Mouse (Mus musculus) kidney, adult 2 months (tissue): ENCODE measurements around the gene C2cd3. TPM values are rescaled to one million over a fixed set of nuclear protein-coding genes. Genes with fewer than 3 reads are reported as not detected.

Source experiments
- DNase-seq: peaks from one replicate; pipeline ENCODE4 v3.0.0; 2021
- H3K27ac ChIP-seq: fragments of 200-500 bp; 2 replicates; pipeline ENCODE4 v1.5.1; 2012; ENCODE audit warnings: low read depth, low read length, control low read depth, inconsistent platforms; ENCODE audit not compliant: insufficient read depth
- H3K27me3 ChIP-seq: fragments of 200-500 bp; replicated peaks from 2 replicates; pipeline ENCODE4 v1.6.1; 2012; ENCODE audit warnings: mild to moderate bottlenecking, moderate library complexity, low read length, inconsistent platforms; ENCODE audit not compliant: control insufficient read depth, insufficient read depth
- H3K36me3 ChIP-seq: fragments of 200-500 bp; 2 replicates; pipeline ENCODE4 v1.6.1; 2012; ENCODE audit warnings: mild to moderate bottlenecking, moderate library complexity, low read length, inconsistent platforms; ENCODE audit not compliant: control insufficient read depth, insufficient read depth
- H3K4me1 ChIP-seq: fragments of 200-500 bp; 2 replicates; pipeline ENCODE4 v1.6.1; 2011; ENCODE audit warnings: low read length; ENCODE audit not compliant: control insufficient read depth, insufficient read depth
- H3K4me3 ChIP-seq: fragments of 200-500 bp; 2 replicates; pipeline ENCODE4 v1.5.1; 2011; ENCODE audit warnings: mild to moderate bottlenecking, low read depth, low read length, control low read depth; ENCODE audit not compliant: insufficient read depth
- CTCF ChIP-seq: fragments of 200-500 bp; conservative IDR thresholded peaks from 2 replicates; pipeline ENCODE4 v1.5.1; 2011; ENCODE audit warnings: low read depth, mild to moderate bottlenecking, control low read depth, low read length, moderate library complexity, mixed read lengths; ENCODE audit not compliant: insufficient read depth, insufficient read length
- POLR2A ChIP-seq: fragments of 200-500 bp; IDR thresholded peaks from one replicate; pipeline ENCODE4 v1.6.1; 2011; ENCODE audit warnings: low read depth, low read length, control low read depth
- WGBS: fragments of 180-500 bp; shearing (Covaris S2); methylation state at CpG from one replicate; pipeline ENCODE4 v1.1.7; 2018; 5-methylcytosine and 5-hydroxymethylcytosine counted together
- polyA plus RNA-seq: library from polyadenylated mRNA; depleted of rRNA; stranded (reverse); fragments of >200 nt; gene quantifications from 2 replicates; pipeline ENCODE4 v1.2.3, GENCODE M21; 2012; rRNA removed

The C2cd3 gene
- polyA plus RNA-seq, 1 experiment, result 16.8 TPM

GRCm38 (mm10) chr7:100502374-100502922 is 130.4 kb downstream of the C2cd3 start:
- H3K27me3 ChIP-seq, result no peaks in the 10 kb centered on the region
- no peaks in the 10 kb centered on the region for H3K4me1 ChIP-seq
- H3K27ac ChIP-seq, result no peak overlapping the region
- 72% methylated on average over 7 of the region's 7 CpGs for WGBS
- no peak overlapping the region for H3K4me3 ChIP-seq
- TF ChIP-seq POLR2A (no peak), CTCF (no peak)
- no peak for DNase-seq
- no peaks in the 10 kb centered on the region for H3K36me3 ChIP-seq

GRCm38 (mm10) chr7:100503076-100503475 is 131.0 kb downstream of the C2cd3 start:
- H3K4me3 ChIP-seq, result no peak overlapping the region
- 75% methylated on average over 5 of the region's 5 CpGs for WGBS
- TF ChIP-seq POLR2A, result no peak
- TF ChIP-seq CTCF, result no peak

GRCm38 (mm10) chr7:100504740-100505487 is 132.9 kb downstream of the C2cd3 start:
- Histone ChIP-seq H3K4me1 (no peaks in the 10 kb centered on the region), H3K27ac (no peak overlapping the region), H3K36me3 (no peaks in the 10 kb centered on the region), H3K4me3 (no peak overlapping the region), H3K27me3 (no peaks in the 10 kb centered on the region)
- WGBS, result 56% methylated on average over 13 of the region's 13 CpGs
- DNase-seq, result peak; percentile 28
- no peak for TF ChIP-seq POLR2A
- no peak for TF ChIP-seq CTCF

More at GRCm38 (mm10) chr7:100503076-100503475, 131.0 kb downstream of the C2cd3 start:
- Histone ChIP-seq H3K4me1 (no peaks in the 10 kb centered on the region), H3K27ac (no peak overlapping the region), H3K27me3 (no peaks in the 10 kb centered on the region), H3K36me3 (no peaks in the 10 kb centered on the region)
- no peak for DNase-seq

GRCm38 (mm10) chr7:100506494-100506893 is 134.5 kb downstream of the C2cd3 start:
- no peak overlapping the region for H3K27ac ChIP-seq
- no peaks in the 10 kb centered on the region for H3K4me1 ChIP-seq
- no peak overlapping the region for H3K4me3 ChIP-seq
- H3K36me3 ChIP-seq, result no peaks in the 10 kb centered on the region
- no peak for DNase-seq
- H3K27me3 ChIP-seq, result no peaks in the 10 kb centered on the region
- WGBS, result 46% methylated on average over 4 of the region's 4 CpGs
- TF ChIP-seq POLR2A (no peak), CTCF (no peak)

- no peak for DNase-seq
- whole genome bisulfite sequencing, result 55% methylated on average over 3 of the region's 3 CpGs
- H3K36me3 ChIP-seq, result no peaks in the 10 kb centered on the region
- H3K27me3 ChIP-seq, result no peaks in the 10 kb centered on the region
- no peak for TF ChIP-seq POLR2A
- no peak for TF ChIP-seq CTCF
- H3K4me3 ChIP-seq, result no peak overlapping the region
- H3K27ac ChIP-seq, result no peak overlapping the region
- no peaks in the 10 kb centered on the region for H3K4me1 ChIP-seq
These were observed 136.6 kb downstream of the C2cd3 start for GRCm38 (mm10) chr7:100508670-100509069.

- 61% methylated on average over 8 of the region's 8 CpGs for WGBS
- no peak overlapping the region for H3K4me3 ChIP-seq
- TF ChIP-seq CTCF (no peak), POLR2A (no peak)
- no peak for DNase-seq
- no peaks in the 10 kb centered on the region for H3K36me3 ChIP-seq
- no peaks in the 10 kb centered on the region for H3K4me1 ChIP-seq
- H3K27me3 ChIP-seq, result no peaks in the 10 kb centered on the region
- no peak overlapping the region for H3K27ac ChIP-seq
These were observed 139.6 kb downstream of the C2cd3 start for GRCm38 (mm10) chr7:100511602-100512001.

- H3K4me1 ChIP-seq, result no peaks in the 10 kb centered on the region
- DNase-seq, result no peak
- no peaks in the 10 kb centered on the region for H3K36me3 ChIP-seq
- 52% methylated on average over 11 of the region's 11 CpGs for WGBS
- no peak within 1 kb of the TSS for H3K4me3 ChIP-seq
- H3K27me3 ChIP-seq, result no peaks in the 10 kb centered on the region
- H3K27ac ChIP-seq, result no peak within 1 kb of the TSS
- no peak for TF ChIP-seq POLR2A
- TF ChIP-seq CTCF, result no peak
These were observed 142.5 kb downstream of the C2cd3 start, which contains the start of gene Dnajb13 for GRCm38 (mm10) chr7:100514573-100514972. Dnajb13 (minus strand) TSS chr7:100514960.

Other genes starting within 250 kb of the C2cd3 start
- gene Lipt2, start 213.0 kb upstream of the C2cd3 start, polyA plus RNA-seq, result 3.6 and 4.4 TPM in 2 replicates
- gene Kcne3, start 195.7 kb upstream of the C2cd3 start, polyA plus RNA-seq, result 2.0 and 3.3 TPM in 2 replicates
- 1.5 TPM in 2 replicates for gene Pgm2l1, start 144.8 kb upstream of the C2cd3 start, polyA plus RNA-seq
- 0.19 and 0.22 TPM in 2 replicates for gene P4ha3, start 86.7 kb upstream of the C2cd3 start, polyA plus RNA-seq
- 94.0 and 100 TPM in 2 replicates for gene Ppme1, start 74 bp downstream of the C2cd3 start, polyA plus RNA-seq
- gene Ucp3, start 100.8 kb downstream of the C2cd3 start, polyA plus RNA-seq, result 4.0 and 5.0 TPM in 2 replicates
- 153 and 172 TPM in 2 replicates for gene Ucp2, start 121.1 kb downstream of the C2cd3 start, polyA plus RNA-seq
- 0.36 and 0.58 TPM in 2 replicates for gene Dnajb13, start 142.7 kb downstream of the C2cd3 start, polyA plus RNA-seq
- gene Coa4, start 164.8 kb downstream of the C2cd3 start, polyA plus RNA-seq, result 12.6 and 16.1 TPM in 2 replicates
- gene Rab6a, start 235.2 kb downstream of the C2cd3 start, polyA plus RNA-seq, result 21.1 and 21.4 TPM in 2 replicates
- gene Mrpl48, start 236.1 kb downstream of the C2cd3 start, polyA plus RNA-seq, result 21.0 and 27.5 TPM in 2 replicates